Mouse (Mus musculus) forebrain, embryonic 13.5 days (tissue): Measurements from ENCODE around the gene Zmat1. TPM values are rescaled to one million over a fixed set of nuclear protein-coding genes. Genes with fewer than 3 reads are reported as not detected.
A peak's percentile ranks its signal among the peaks of the same experiment; 100 is the strongest.
"Not testable (repeated sequence)": the region's sequence is repeated elsewhere in the genome, so short reads cannot be mapped to it uniquely, and the experiment has no call there.

Source experiments
- ATAC-seq: fragments of 200-750 bp; cut with Nextera tagmentation; 2 replicates; pipeline ENCODE4 v1.8.0; 2017
- H3K27ac ChIP-seq: fragments of 300-500 bp; sonication (generic); 2 replicates; pipeline ENCODE4 v1.5.1; 2015; ENCODE audit warnings: inconsistent platforms, mild to moderate bottlenecking, moderate library complexity
- H3K27me3 ChIP-seq: fragments of 300-500 bp; sonication (generic); 2 replicates; pipeline ENCODE4 v1.6.1; 2015; ENCODE audit warnings: mild to moderate bottlenecking, inconsistent platforms
- H3K36me3 ChIP-seq: fragments of 300-500 bp; sonication (generic); 2 replicates; pipeline ENCODE4 v1.6.1; 2015; ENCODE audit warnings: mild to moderate bottlenecking, inconsistent platforms; ENCODE audit not compliant: poor library complexity, severe bottlenecking
- H3K4me1 ChIP-seq: fragments of 300-500 bp; sonication (generic); 2 replicates; pipeline ENCODE4 v1.6.1; 2015; ENCODE audit warnings: inconsistent platforms
- H3K4me2 ChIP-seq: fragments of 300-500 bp; sonication (generic); 2 replicates; pipeline ENCODE4 v1.6.1; 2015; ENCODE audit warnings: inconsistent platforms, mild to moderate bottlenecking, moderate library complexity
- H3K4me3 ChIP-seq: fragments of 300-500 bp; sonication (generic); 2 replicates; pipeline ENCODE4 v1.5.1; 2015; ENCODE audit warnings: mild to moderate bottlenecking, inconsistent platforms
- H3K9ac ChIP-seq: fragments of 300-500 bp; sonication (generic); 2 replicates; pipeline ENCODE4 v1.6.1; 2015; ENCODE audit warnings: mild to moderate bottlenecking, inconsistent platforms
- H3K9me3 ChIP-seq: fragments of 300-500 bp; sonication (generic); replicated peaks from 2 replicates; pipeline ENCODE4 v1.6.1; 2016; ENCODE audit warnings: inconsistent platforms
- WGBS: fragments of 180-500 bp; shearing (Covaris S2); methylation state at CpG from one replicate; pipeline ENCODE4 v1.1.7; 2015; 5-methylcytosine and 5-hydroxymethylcytosine counted together
- polyA plus RNA-seq: library from polyadenylated mRNA; unstranded; fragments of >200 nt; fragmentation: Nextera tagmentation; extraction: Ambion mirVana; gene quantifications from 2 replicates; pipeline ENCODE4 v1.2.1, GENCODE M21; 2015

The Zmat1 gene
- 5.7 and 6.6 TPM in 2 replicates for polyA plus RNA-seq

GRCm38 (mm10) chrX:135008720-135009470, at the start of gene Zmat1:
Gene Zmat1, minus strand, starts transcription at chrX:135009209.
- Histone ChIP-seq H3K9me3 (no peaks in the 10 kb centered on the region), H3K9ac (peak within 1 kb of the TSS; percentile 80), H3K4me3 (peak within 1 kb of the TSS; percentile 56), H3K4me1 (0 out of 2 replicates have a peak, but pooled peaks cover 4% of the 10 kb centered on the region), H3K27me3 (no peaks in the 10 kb centered on the region), H3K27ac (peak within 1 kb of the TSS; percentile 91), H3K36me3 (no peaks in the 10 kb centered on the region), H3K4me2 (peak within 1 kb of the TSS; percentile 55)
- WGBS: 13% methylated on average over 50 of the region's 65 CpGs
- peak; percentile 100 for ATAC-seq

- not testable (repeated sequence) for H3K36me3 ChIP-seq, H3K9me3 ChIP-seq, ATAC-seq, H3K27me3 ChIP-seq, H3K4me1 ChIP-seq, H3K9ac ChIP-seq, H3K4me2 ChIP-seq, H3K4me3 ChIP-seq, H3K27ac ChIP-seq
- WGBS: 58% methylated on average over 1 of the region's 1 CpGs
Observed at GRCm38 (mm10) chrX:135053939-135054338, 44.9 kb upstream of the Zmat1 start.

- Histone ChIP-seq H3K4me3 (peak overlapping the region; percentile 35), H3K27me3 (peaks cover 10% of the 10 kb centered on the region), H3K4me2 (peak overlapping the region; percentile 61), H3K27ac (no peak overlapping the region), H3K36me3 (no peaks in the 10 kb centered on the region), H3K4me1 (no peaks in the 10 kb centered on the region), H3K9me3 (no peaks in the 10 kb centered on the region), H3K9ac (peak overlapping the region; percentile 56)
- peak; percentile 41; the same call in 1 of the 2 replicates for ATAC-seq
- 25% methylated on average over 24 of the region's 24 CpGs for WGBS
Observed at GRCm38 (mm10) chrX:135035962-135036375, 27.0 kb upstream of the Zmat1 start.

- Histone ChIP-seq H3K27ac (no peak overlapping the region), H3K9me3 (no peaks in the 10 kb centered on the region), H3K4me1 (no peaks in the 10 kb centered on the region), H3K36me3 (no peaks in the 10 kb centered on the region), H3K4me2 (no peak overlapping the region), H3K4me3 (no peak overlapping the region), H3K9ac (no peak overlapping the region), H3K27me3 (peaks cover 3% of the 10 kb centered on the region; the same call in 1 of the 2 replicates)
- WGBS: 84% methylated on average over 9 of the region's 9 CpGs
- ATAC-seq: no peak
Observed at GRCm38 (mm10) chrX:135025135-135025534, 16.1 kb upstream of the Zmat1 start.

- H3K27me3 ChIP-seq: no peaks in the 10 kb centered on the region
- WGBS: 72% methylated on average over 3 of the region's 3 CpGs
- 0 out of 2 replicates have a peak, but pooled peaks cover 4% of the 10 kb centered on the region for H3K4me1 ChIP-seq
- no peak overlapping the region for H3K9ac ChIP-seq
- no peaks in the 10 kb centered on the region for H3K9me3 ChIP-seq
- H3K36me3 ChIP-seq: no peaks in the 10 kb centered on the region
- H3K4me3 ChIP-seq: no peak overlapping the region
- no peak for ATAC-seq
- H3K4me2 ChIP-seq: no peak overlapping the region
- H3K27ac ChIP-seq: no peak overlapping the region
Observed at GRCm38 (mm10) chrX:135011381-135011780, 2.4 kb upstream of the Zmat1 start.

- 35% methylated on average over 6 of the region's 6 CpGs for WGBS
- Histone ChIP-seq H3K4me1 (0 out of 2 replicates have a peak, but pooled peaks cover 4% of the 10 kb centered on the region), H3K4me3 (peak overlapping the region; percentile 56), H3K4me2 (peak overlapping the region; percentile 48), H3K27ac (peak overlapping the region; percentile 65), H3K9ac (peak overlapping the region; percentile 45), H3K27me3 (no peaks in the 10 kb centered on the region), H3K36me3 (no peaks in the 10 kb centered on the region), H3K9me3 (no peaks in the 10 kb centered on the region)
- peak; percentile 31 for ATAC-seq
Observed at GRCm38 (mm10) chrX:135009471-135009815, 434 bp upstream of the Zmat1 start.

- Histone ChIP-seq H3K27ac (no peak overlapping the region), H3K36me3 (no peaks in the 10 kb centered on the region), H3K9me3 (no peaks in the 10 kb centered on the region), H3K4me2 (peak overlapping the region; percentile 55), H3K4me1 (0 out of 2 replicates have a peak, but pooled peaks cover 4% of the 10 kb centered on the region), H3K27me3 (no peaks in the 10 kb centered on the region), H3K4me3 (peak overlapping the region; percentile 56), H3K9ac (no peak overlapping the region)
- WGBS: 26% methylated on average over 5 of the region's 5 CpGs
- no peak for ATAC-seq
Observed at GRCm38 (mm10) chrX:135008021-135008420, 988 bp downstream of the Zmat1 start.

- Histone ChIP-seq H3K4me2 (peak within 1 kb of the TSS; percentile 53), H3K4me3 (peak within 1 kb of the TSS; percentile 28), H3K27me3 (no peaks in the 10 kb centered on the region), H3K27ac (no peak within 1 kb of the TSS), H3K9ac (no peak within 1 kb of the TSS), H3K4me1 (no peaks in the 10 kb centered on the region), H3K36me3 (no peaks in the 10 kb centered on the region), H3K9me3 (no peaks in the 10 kb centered on the region)
- ATAC-seq: no peak
- 91% methylated on average over 19 of the region's 19 CpGs for WGBS
Observed at GRCm38 (mm10) chrX:134964546-134964945, 44.5 kb downstream of the Zmat1 start, which contains the start of gene Nxf2. Gene Nxf2, minus strand, starts transcription at chrX:134964754.

GRCm38 (mm10) chrX:134963305-134964094, 45.5 kb downstream of the Zmat1 start:
- Histone ChIP-seq H3K4me2 (peak overlapping the region; percentile 53), H3K9me3 (no peaks in the 10 kb centered on the region), H3K36me3 (no peaks in the 10 kb centered on the region), H3K9ac (no peak overlapping the region), H3K4me1 (no peaks in the 10 kb centered on the region), H3K27ac (no peak overlapping the region), H3K4me3 (peak overlapping the region; percentile 28), H3K27me3 (no peaks in the 10 kb centered on the region)
- WGBS: 66% methylated on average over 27 of the region's 53 CpGs
- peak; percentile 98 for ATAC-seq

GRCm38 (mm10) chrX:134930361-134930760, 78.6 kb downstream of the Zmat1 start:
- Histone ChIP-seq H3K9ac (no peak overlapping the region), H3K4me3 (no peak overlapping the region), H3K4me1 (no peaks in the 10 kb centered on the region), H3K4me2 (no peak overlapping the region), H3K27ac (no peak overlapping the region), H3K9me3 (no peaks in the 10 kb centered on the region), H3K27me3 (no peaks in the 10 kb centered on the region), H3K36me3 (no peaks in the 10 kb centered on the region)
- no peak for ATAC-seq
- 39% methylated on average over 5 of the region's 5 CpGs for WGBS

- ATAC-seq: no peak
- no peaks in the 10 kb centered on the region for H3K27me3 ChIP-seq
- no peaks in the 10 kb centered on the region for H3K36me3 ChIP-seq
- no peak overlapping the region for H3K27ac ChIP-seq
- no peaks in the 10 kb centered on the region for H3K9me3 ChIP-seq
- H3K4me2 ChIP-seq: no peak overlapping the region
- 84% methylated on average over 5 of the region's 5 CpGs for WGBS
- no peak overlapping the region for H3K4me3 ChIP-seq
- no peaks in the 10 kb centered on the region for H3K4me1 ChIP-seq
- no peak overlapping the region for H3K9ac ChIP-seq
Observed at GRCm38 (mm10) chrX:134929927-134930326, 79.1 kb downstream of the Zmat1 start.

- Histone ChIP-seq H3K27ac (no peak overlapping the region), H3K36me3 (no peaks in the 10 kb centered on the region), H3K9me3 (no peaks in the 10 kb centered on the region), H3K27me3 (no peaks in the 10 kb centered on the region), H3K4me1 (no peaks in the 10 kb centered on the region), H3K4me3 (no peak overlapping the region), H3K4me2 (no peak overlapping the region), H3K9ac (no peak overlapping the region)
- no peak for ATAC-seq
Observed at GRCm38 (mm10) chrX:134925058-134925457, 84.0 kb downstream of the Zmat1 start.
